Mouse (Mus musculus) midbrain, embryonic 12.5 days (tissue): Measurements from ENCODE around the gene Olfr1484. TPM values are rescaled to one million over a fixed set of nuclear protein-coding genes. Genes with fewer than 3 reads are reported as not detected.
"Not testable (repeated sequence)": the region's sequence is repeated elsewhere in the genome, so short reads cannot be mapped to it uniquely, and the experiment has no call there.

Experiments
- ATAC-seq: fragments of 200-750 bp; cut with Nextera tagmentation; 2 replicates; pipeline ENCODE4 v1.8.0; 2017; ENCODE audit warnings: low read depth, moderate TSS enrichment, moderate library complexity; ENCODE audit not compliant: low FRiP score
- H3K27ac ChIP-seq: fragments of 300-500 bp; sonication (generic); replicated peaks from 2 replicates; pipeline ENCODE4 v1.5.1; 2016; ENCODE audit warnings: mild to moderate bottlenecking
- H3K27me3 ChIP-seq: fragments of 300-500 bp; sonication (generic); 2 replicates; pipeline ENCODE4 v1.6.1; 2016; ENCODE audit warnings: mild to moderate bottlenecking
- H3K36me3 ChIP-seq: fragments of 300-500 bp; sonication (generic); 2 replicates; pipeline ENCODE4 v1.6.1; 2016
- H3K4me1 ChIP-seq: fragments of 300-500 bp; sonication (generic); 2 replicates; pipeline ENCODE4 v1.6.1; 2016
- H3K4me2 ChIP-seq: fragments of 300-500 bp; sonication (generic); replicated peaks from 2 replicates; pipeline ENCODE4 v1.6.1; 2016; ENCODE audit warnings: mild to moderate bottlenecking, moderate library complexity
- H3K4me3 ChIP-seq: fragments of 300-500 bp; sonication (generic); 2 replicates; pipeline ENCODE4 v1.5.1; 2016; ENCODE audit warnings: mild to moderate bottlenecking
- H3K9ac ChIP-seq: fragments of 300-500 bp; sonication (generic); replicated peaks from 2 replicates; pipeline ENCODE4 v1.6.1; 2016; ENCODE audit warnings: mild to moderate bottlenecking, moderate library complexity
- H3K9me3 ChIP-seq: fragments of 300-500 bp; sonication (generic); 2 replicates; pipeline ENCODE4 v1.6.1; 2016; ENCODE audit warnings: mild to moderate bottlenecking
- WGBS: fragments of 180-500 bp; shearing (Covaris S2); methylation state at CpG from one replicate; pipeline ENCODE4 v1.1.7; 2016; 5-methylcytosine and 5-hydroxymethylcytosine counted together
- microRNA-seq: library from miRNA; unstranded; fragments of <30 nt; microRNA quantifications from one replicate; pipeline ENCODE4, GENCODE M21; 2017
- polyA plus RNA-seq: library from polyadenylated mRNA; unstranded; fragments of >200 nt; fragmentation: Nextera tagmentation; extraction: Ambion mirVana; gene quantifications from 2 replicates; pipeline ENCODE4 v1.2.1, GENCODE M21; 2016

Olfr1484 gene
- polyA plus RNA-seq: not detected in 2 replicates

DNA sequence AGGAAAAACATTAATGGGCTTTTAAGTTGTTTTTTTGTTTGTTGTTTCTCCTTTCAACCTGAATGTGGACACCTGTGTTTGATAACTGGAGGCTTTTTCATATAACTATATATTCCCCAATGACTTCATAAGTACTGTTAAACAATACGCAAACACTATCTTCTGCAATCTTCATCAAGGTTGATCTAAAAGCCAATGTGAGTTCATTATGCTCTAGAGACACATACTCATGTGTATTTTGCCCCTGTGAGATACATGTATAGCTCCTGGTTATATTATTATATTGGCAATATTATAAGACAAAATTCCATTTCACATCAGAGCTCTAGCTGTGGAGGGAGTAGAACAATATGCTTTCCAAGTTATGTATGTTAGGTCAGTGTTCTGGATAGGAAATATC, at the start of gene Olfr1484:
Olfr1484 (plus strand) TSS at position 301 of the 400 bp plus-strand sequence.
- Histone ChIP-seq H3K27me3 (no peaks in the 10 kb centered on the region), H3K4me2 (no peak within 1 kb of the TSS), H3K36me3 (no peaks in the 10 kb centered on the region), H3K9ac (no peak within 1 kb of the TSS), H3K27ac (no peak within 1 kb of the TSS), H3K4me1 (no peaks in the 10 kb centered on the region), H3K9me3 (no peaks in the 10 kb centered on the region; the same call in 1 of the 2 replicates), H3K4me3 (no peak within 1 kb of the TSS)
- no peak for ATAC-seq
- WGBS: 92% methylated on average over 1 of the region's 1 CpGs

DNA sequence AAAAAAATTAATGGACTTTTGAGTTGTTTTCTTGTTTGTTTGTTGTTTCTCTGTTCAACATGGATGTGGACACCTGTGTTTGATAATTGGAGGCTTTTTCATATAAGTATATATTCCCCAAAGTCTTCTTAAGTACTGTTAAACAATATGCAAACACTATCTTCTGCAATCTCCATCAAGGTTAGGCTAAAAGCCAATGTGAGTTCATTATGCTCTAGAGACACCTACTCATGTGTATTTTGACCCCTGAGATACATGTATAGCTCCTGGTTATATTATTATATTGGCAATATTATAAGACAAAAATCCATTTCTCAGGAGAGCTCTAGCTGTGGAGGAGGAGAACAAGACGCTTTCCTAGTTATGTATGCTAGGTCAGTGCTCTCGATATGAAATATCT, 33.8 kb downstream of the Olfr1484 start, which contains the start of gene Olfr1487:
Olfr1487 (plus strand) TSS at position 301 of the 400 bp plus-strand sequence.
- not testable (repeated sequence) for H3K36me3 ChIP-seq, H3K4me2 ChIP-seq, H3K27me3 ChIP-seq, H3K4me1 ChIP-seq, H3K9ac ChIP-seq, ATAC-seq, H3K27ac ChIP-seq, H3K4me3 ChIP-seq
- peaks cover 19% of the 10 kb centered on the region for H3K9me3 ChIP-seq
- 90% methylated on average over 2 of the region's 2 CpGs for WGBS

DNA sequence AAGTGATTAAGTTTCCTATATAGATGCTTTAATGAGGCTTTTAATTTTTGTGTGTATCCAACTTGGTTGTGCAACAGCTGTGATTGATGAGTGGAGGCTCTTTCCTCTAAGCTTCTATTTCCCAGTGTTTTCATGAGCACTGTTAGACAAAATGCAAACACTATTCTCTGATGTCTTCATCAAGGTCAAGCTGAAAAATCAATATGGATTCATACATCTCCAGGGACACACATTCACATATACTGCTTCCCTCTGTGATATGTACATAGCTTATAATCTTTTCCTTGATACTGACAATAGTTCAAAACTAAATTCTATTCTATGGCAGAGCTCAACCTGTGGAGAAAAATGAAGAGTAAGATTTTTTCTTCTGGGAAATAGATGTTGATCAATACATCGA, 48.0 kb downstream of the Olfr1484 start, which contains the start of gene Olfr1489:
Olfr1489 (plus strand) TSS at position 301 of the 400 bp plus-strand sequence.
- Histone ChIP-seq H3K4me3 (no peak within 1 kb of the TSS), H3K4me1 (no peaks in the 10 kb centered on the region), H3K4me2 (no peak within 1 kb of the TSS), H3K27me3 (no peaks in the 10 kb centered on the region), H3K9ac (no peak within 1 kb of the TSS), H3K27ac (no peak within 1 kb of the TSS), H3K9me3 (peaks cover 13% of the 10 kb centered on the region; the same call in 1 of the 2 replicates), H3K36me3 (no peaks in the 10 kb centered on the region)
- no peak for ATAC-seq
- 87% methylated on average over 1 of the region's 1 CpGs for WGBS

Small RNA genes lying within 50 kb of the gene (microRNA-seq; reads per million reads assigned to microRNA genes)
- gene Gm22323 (not detected), gene Gm23931 (not detected)

Other genes with a start within 250 kb of the Olfr1484 start
- gene Olfr1466, start 244.6 kb upstream of the Olfr1484 start, polyA plus RNA-seq: not detected in 2 replicates
- gene Olfr1467, start 221.3 kb upstream of the Olfr1484 start, polyA plus RNA-seq: not detected in 2 replicates
- gene Olfr1469, start 175.7 kb upstream of the Olfr1484 start, polyA plus RNA-seq: not detected in 2 replicates
- not detected in 2 replicates for gene Olfr1471, start 140.1 kb upstream of the Olfr1484 start, polyA plus RNA-seq
- not detected in 2 replicates for gene Olfr1472, start 127.4 kb upstream of the Olfr1484 start, polyA plus RNA-seq
- gene Olfr1474, start 113.9 kb upstream of the Olfr1484 start, polyA plus RNA-seq: not detected in 2 replicates
- not detected in 2 replicates for gene Olfr1475, start 103.3 kb upstream of the Olfr1484 start, polyA plus RNA-seq
- gene Olfr1477, start 83.0 kb upstream of the Olfr1484 start, polyA plus RNA-seq: not detected in 2 replicates
- not detected in 2 replicates for gene Olfr1480, start 55.6 kb upstream of the Olfr1484 start, polyA plus RNA-seq
- not detected in 2 replicates for gene Olfr1487, start 33.9 kb downstream of the Olfr1484 start, polyA plus RNA-seq
- not detected in 2 replicates for gene Olfr1489, start 48.1 kb downstream of the Olfr1484 start, polyA plus RNA-seq
- not detected in 2 replicates for gene Olfr1490, start 67.6 kb downstream of the Olfr1484 start, polyA plus RNA-seq
- not detected in 2 replicates for gene Olfr1491, start 113.8 kb downstream of the Olfr1484 start, polyA plus RNA-seq
- not detected in 2 replicates for gene Olfr1493-ps1, start 139.8 kb downstream of the Olfr1484 start, polyA plus RNA-seq
- gene Olfr1494, start 156.2 kb downstream of the Olfr1484 start, polyA plus RNA-seq: not detected in 2 replicates
- gene Olfr1495, start 181.1 kb downstream of the Olfr1484 start, polyA plus RNA-seq: not detected in 2 replicates
- gene Olfr1496, start 194.4 kb downstream of the Olfr1484 start, polyA plus RNA-seq: not detected in 2 replicates
- gene Olfr1497, start 214.7 kb downstream of the Olfr1484 start, polyA plus RNA-seq: not detected in 2 replicates
- not detected in 2 replicates for gene Olfr1499, start 235.9 kb downstream of the Olfr1484 start, polyA plus RNA-seq
- gene Olfr1500, start 247.0 kb downstream of the Olfr1484 start, polyA plus RNA-seq: not detected in 2 replicates